Mouse (Mus musculus) frontal cortex, postnatal 36 days (tissue): ENCODE measurements at regions not wholly inside any gene's neighbourhood (a gene's known extent, or its start where the extent isn't known, plus 50 kb on each side); places are given as distances from the start of the nearest gene placed in this dataset.

Experiments
- DNase-seq, 2 experiments: peaks; one replicate each; pipeline ENCODE4 v3.0.0; 2022; ENCODE audit warnings: low spot score in 2 of 2

- DNase-seq, result peak in 1 of 2 experiments; percentile 19
Measured at GRCm38 (mm10) chr5:70024571-70024970, 432.4 kb upstream of the Gnpda2 start.

GRCm38 (mm10) chr5:70011951-70012350 is 419.8 kb upstream of the Gnpda2 start:
- no peak for DNase-seq
